Mouse (Mus musculus) Patski (cell line): ENCODE measurements at regions not wholly inside any gene's neighbourhood (a gene's known extent, or its start where the extent isn't known, plus 50 kb on each side); places are given as distances from the start of the nearest gene placed in this dataset.

Experiments
- ATAC-seq: fragments of 100-300 bp; one replicate; pipeline ENCODE4 v1.8.0; 2021
- CTCF ChIA-PET: fragments of 350-600 bp; sonication (Branson Sonifier 250); formaldehyde crosslinking; loops from one replicate; lab custom pipeline; 2022; ENCODE audit warnings: inconsistent platforms; lab: Charles Lee
- POLR2A ChIA-PET: fragments of 350-600 bp; sonication (Branson Sonifier 250); formaldehyde crosslinking; loops from one replicate; lab custom pipeline; 2022; ENCODE audit warnings: antibody characterized with exemption, inconsistent platforms; lab: Charles Lee
- DNase-seq: peaks from one replicate; pipeline ENCODE4 v3.0.0-alpha.2; 2011; ENCODE audit warnings: low read depth, low spot score
- H3K27me3 ChIP-seq: fragments of 371-371 bp; one replicate; pipeline ENCODE4 v1.5.1; 2021
- CTCF ChIP-seq: fragments of 100-300 bp; IDR thresholded peaks from one replicate; pipeline ENCODE4 v1.5.1; 2021
- in situ Hi-C: fragments of 300-500 bp; cut with MboI; formaldehyde crosslinking; loops from 3 replicates; pipeline ENCODE4 v1.11.1; 2018; ENCODE audit warnings: low pct_unique_long_range_greater_than_20kb, mixed read lengths

DNA sequence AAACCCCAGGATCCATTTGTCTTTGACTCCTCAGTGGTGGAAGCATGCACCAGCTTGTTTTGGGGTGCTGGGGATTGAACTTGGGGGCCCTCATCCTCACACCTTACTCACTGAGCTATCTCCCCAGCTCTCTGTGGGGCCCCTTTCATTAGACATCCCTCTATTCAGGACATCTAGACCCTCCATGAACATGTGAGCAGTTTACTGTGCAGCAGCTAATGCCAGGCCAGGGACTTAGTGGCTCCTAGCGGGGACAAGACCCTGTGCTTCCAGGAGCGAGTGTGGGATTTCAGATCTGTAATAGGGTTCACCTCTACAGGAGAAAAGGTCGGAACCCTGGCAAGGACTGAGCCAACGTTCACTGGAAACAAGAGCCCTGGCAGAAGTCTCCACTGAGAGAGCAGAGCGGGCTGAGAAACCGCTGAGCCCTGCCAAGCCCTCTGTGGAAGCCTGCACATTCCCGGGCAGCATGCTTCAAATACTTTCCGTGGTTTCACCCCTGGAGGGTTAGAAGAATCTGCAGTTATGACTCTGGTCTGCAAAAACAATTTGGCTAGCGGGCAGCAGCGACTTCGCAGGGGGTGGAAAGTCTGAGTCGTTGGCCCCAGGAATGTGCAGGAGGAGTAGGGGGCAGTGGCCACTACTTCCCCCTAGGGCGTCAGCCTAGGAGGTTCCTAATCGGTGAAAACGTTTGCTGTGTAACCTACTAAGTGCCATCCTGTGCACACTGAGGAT, 125.6 kb downstream of the Smad6 start:
- in situ Hi-C loops = no loop called here
- ChIA-PET CTCF (interaction anchor here (1.4 kb wide), 1 partner anchor 10 kb away, joined by 5 read pairs; no protein-coding TSS in a partner anchor), POLR2A (interaction anchor here (0.9 kb wide), 1 partner anchor 12 kb away, joined by 3 read pairs; no protein-coding TSS in a partner anchor)
- no peak for TF ChIP-seq CTCF
- DNase-seq (peak; percentile 97), ATAC-seq (peak; percentile 95)
- no peaks in the 10 kb centered on the region for H3K27me3 ChIP-seq

DNA sequence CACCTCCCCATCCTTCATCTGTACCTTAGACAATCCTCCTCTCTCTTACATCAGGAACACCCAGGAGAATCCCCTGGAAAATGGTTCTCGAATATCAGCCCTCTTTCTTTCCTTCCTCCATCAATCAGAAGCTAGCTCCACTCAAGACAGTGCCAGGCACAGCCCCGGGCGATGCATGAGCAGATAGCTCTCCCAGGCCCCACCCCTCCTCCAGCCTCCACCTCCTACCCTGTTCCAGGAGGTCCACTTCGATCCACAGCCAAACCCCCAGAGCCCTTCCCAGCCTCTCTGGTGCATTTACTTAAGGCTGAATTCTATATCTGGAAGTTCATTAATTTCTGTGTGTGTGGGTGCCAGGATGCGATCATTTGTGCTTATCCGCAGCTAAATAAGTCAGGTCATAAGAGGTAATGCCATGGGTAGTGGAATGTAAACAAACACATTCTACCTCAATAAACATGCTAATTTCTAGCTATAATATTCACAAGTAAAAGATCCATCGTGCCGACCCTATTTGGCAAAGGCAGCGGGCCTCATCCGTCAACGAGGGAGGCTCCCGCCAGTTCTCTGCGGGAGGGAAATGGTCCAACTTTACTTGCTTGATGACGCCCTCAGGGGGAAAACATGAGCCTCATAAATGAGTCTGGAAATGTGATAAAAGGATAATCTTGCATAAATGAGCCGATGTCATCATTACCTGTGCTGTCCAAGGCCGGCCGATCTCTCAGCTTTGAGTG, 129.5 kb downstream of the Smad6 start:
- in situ Hi-C loops = no loop called here
- ATAC-seq = no peak
- ChIA-PET POLR2A (no interaction called here), CTCF (interaction anchor here (1.8 kb wide), 1 partner anchor 17 kb away, joined by 3 read pairs; no protein-coding TSS in a partner anchor)
- DNase-seq = no peak
- TF ChIP-seq CTCF = no peak
- H3K27me3 ChIP-seq = no peaks in the 10 kb centered on the region

DNA sequence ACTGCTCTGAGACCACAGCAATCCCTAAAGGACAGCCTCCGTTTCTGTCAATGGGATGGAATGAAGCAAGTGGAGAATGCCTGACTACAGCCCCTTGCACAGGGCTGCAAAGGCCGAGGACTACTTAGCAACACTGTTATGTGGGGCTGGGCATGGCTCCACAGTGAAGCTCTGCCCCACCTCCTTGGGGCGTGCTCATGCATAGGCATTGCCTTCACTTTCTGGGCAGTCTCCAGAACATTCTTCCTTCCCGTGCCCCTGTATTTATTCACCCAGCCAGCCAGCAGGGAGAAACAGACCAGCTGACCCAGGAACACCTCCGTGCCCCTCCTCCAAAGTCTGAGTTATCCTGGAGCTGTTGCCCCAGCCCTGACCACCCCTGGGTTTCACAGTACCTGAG, 131.1 kb downstream of the Smad6 start:
- DNase-seq = no peak
- no peak for TF ChIP-seq CTCF
- H3K27me3 ChIP-seq = no peaks in the 10 kb centered on the region
- in situ Hi-C loops = no loop called here
- POLR2A ChIA-PET = no interaction called here
- CTCF ChIA-PET = interaction anchor here (1.8 kb wide), 1 partner anchor 18 kb away, joined by 3 read pairs; no protein-coding TSS in a partner anchor
- ATAC-seq = no peak

DNA sequence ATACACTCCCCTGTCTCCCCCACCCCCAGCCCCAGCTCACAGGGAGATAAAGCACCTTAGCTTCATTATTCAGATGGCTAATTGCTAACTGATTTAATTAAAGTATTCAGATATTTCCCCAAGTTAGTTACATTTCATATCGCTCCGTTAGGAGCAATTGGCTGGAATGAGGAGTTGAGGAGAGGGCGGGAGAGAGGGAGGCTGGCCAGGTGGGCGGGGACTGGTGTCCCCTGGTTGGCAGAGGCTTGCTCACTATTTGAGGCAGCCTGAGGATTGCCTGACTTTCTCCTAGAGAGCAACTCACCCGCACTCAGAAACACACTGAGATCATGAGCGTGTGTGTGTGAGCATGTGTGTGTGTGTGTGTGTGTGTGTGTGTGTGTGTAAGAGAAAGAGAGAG, 131.8 kb upstream of the Smad3 start:
- in situ Hi-C loops = no loop called here
- ChIA-PET CTCF (no interaction called here), POLR2A (no interaction called here)
- no peak for ATAC-seq
- no peak for TF ChIP-seq CTCF
- no peak for DNase-seq
- no peaks in the 10 kb centered on the region for H3K27me3 ChIP-seq

DNA sequence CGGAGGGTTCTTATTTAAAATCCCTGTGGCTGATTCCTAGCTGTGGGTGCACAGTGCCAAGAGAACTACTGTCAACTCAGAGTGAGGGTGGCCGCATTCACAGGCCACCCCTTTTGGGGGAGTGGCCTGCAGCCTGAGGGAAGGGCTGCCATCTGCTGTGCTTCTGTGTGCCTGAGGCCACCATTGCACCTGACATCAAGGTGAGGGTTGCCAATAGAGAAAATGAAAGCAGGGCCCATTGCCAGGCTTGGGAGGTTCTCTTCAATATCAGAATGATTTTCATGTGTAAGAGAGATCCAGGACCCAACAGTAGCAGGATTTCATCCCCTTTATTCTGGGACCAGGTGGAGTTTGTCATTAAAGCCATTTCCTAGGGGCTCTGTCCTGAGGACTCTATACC, 127.2 kb upstream of the Smad3 start:
- POLR2A ChIA-PET = no interaction called here
- no peak for TF ChIP-seq CTCF
- DNase-seq = no peak
- ATAC-seq = no peak
- H3K27me3 ChIP-seq = no peaks in the 10 kb centered on the region
- CTCF ChIA-PET = no interaction called here
- in situ Hi-C loops = no loop called here

DNA sequence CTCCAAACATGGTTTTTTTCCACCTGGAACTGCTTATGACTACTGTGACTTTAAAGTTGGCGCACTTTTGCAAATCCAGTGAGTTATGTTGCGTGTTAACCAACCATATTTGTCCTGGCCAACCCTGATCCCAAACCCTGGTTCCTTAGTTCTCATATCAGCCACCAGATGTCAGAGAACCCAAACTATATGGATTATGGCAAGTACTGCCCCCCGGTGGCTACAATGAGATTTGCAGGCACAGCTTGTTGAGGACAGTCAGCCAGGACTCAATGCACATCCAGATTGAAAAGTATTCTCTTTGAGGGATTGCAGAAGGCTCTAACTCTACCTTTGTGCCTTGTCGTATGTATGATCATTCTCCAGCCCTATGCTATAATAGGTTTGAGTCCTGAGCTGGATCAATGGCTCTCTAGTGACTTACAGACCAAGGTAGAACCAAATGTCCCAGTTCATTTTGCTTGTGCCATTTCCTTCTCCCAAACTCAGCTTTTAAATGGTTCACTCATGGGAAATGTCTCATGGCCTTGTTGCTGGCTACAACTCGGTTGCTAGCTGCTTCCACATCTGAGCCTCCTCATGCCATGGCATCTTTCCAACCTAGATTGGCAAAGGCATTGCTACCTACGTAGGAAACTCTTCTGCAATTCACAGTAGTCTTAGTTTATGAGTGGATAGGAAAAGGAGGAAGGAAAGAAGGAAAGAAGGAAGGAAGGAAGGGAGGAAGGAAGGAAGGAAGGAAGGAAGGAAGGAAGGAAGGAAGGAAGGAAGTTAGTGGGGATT, 126.1 kb upstream of the Smad3 start:
- ATAC-seq (no peak), DNase-seq (no peak)
- in situ Hi-C loops = no loop called here
- peak; percentile 81 for TF ChIP-seq CTCF
- POLR2A ChIA-PET = no interaction called here
- CTCF ChIA-PET = no interaction called here
- no peaks in the 10 kb centered on the region for H3K27me3 ChIP-seq

DNA sequence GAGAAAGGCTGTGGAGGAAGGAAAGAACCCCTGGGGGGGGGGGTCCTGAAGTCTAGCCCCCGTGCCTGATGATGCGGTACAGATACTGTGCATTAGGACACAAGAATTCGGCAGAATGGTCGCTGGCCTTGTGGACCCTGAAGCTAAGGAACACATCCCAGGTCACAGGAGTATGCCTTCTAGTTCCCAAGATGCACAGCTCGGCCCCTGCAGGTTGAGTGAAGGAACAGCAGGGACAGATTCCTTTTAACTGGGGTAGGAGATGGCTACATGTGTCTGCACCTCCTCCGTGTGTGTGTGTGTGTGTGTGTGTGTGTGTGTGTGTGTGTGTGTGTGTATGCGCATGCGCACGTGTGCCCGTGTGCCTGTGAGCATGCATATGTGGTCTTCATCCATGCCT, 123.9 kb upstream of the Smad3 start:
- DNase-seq (no peak), ATAC-seq (no peak)
- ChIA-PET POLR2A (no interaction called here), CTCF (interaction anchor here (1.6 kb wide), 1 partner anchor 13 kb away, joined by 4 read pairs; no protein-coding TSS in a partner anchor)
- TF ChIP-seq CTCF = no peak
- H3K27me3 ChIP-seq = no peaks in the 10 kb centered on the region
- in situ Hi-C loops = no loop called here

DNA sequence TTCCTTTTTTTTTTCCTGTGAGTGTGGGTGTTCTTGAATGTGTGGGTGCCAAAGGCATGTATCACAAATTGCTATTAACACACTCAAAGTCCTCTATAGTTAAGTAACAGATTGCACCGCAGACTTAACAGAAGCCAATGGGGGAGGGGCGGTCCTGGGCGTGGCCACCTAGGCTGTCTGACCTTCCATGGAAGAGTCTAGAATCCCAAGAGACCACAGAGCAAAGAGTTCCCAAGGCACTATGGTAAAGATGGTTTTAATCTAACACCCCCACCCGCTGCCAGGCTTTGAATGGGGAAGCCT, 123.4 kb upstream of the Smad3 start:
- DNase-seq (no peak), ATAC-seq (no peak)
- no peak for TF ChIP-seq CTCF
- POLR2A ChIA-PET = no interaction called here
- in situ Hi-C loops = no loop called here
- H3K27me3 ChIP-seq = no peaks in the 10 kb centered on the region
- CTCF ChIA-PET = interaction anchor here (1.1 to 1.6 kb wide), 2 partner anchors 13 to 28 kb away, joined by 4 read pairs; no protein-coding TSS in a partner anchor

DNA sequence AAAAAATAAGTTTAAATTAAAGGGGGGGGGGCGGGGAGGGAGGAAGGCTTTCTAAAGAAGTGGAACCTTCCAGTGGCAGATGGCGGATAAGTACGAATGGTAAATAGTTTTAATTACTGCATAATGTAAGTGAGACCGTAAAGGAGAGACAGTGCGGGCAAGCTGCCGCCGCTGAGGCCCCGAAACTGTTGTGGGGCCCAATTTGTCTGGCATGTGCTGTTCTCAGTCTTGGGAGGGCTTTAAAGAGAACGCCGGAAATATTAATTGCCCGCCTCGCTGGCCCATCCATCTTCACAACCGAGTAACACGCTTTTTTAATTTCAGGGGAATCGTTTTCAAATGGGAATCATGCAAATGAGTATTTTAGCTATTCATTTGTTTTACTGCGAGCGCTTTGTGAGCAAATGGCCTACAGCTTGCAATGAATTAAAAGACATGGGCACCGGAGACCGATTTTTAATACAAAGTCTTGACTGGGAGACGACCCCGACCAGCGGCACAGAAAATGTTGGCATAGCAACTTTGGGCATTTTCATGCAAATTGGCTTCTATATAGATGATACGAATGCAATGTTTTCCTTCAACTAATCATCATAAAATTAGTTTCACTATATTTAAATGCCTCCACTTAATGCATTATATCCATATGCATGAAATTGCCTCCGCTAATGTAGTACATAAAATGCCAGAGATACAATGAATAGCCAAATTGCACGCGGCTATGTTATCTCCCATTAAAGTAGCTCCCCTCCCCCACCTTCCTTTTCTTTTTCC, 122.9 kb upstream of the Smad3 start:
- no peak for TF ChIP-seq CTCF
- in situ Hi-C loops = no loop called here
- DNase-seq = no peak
- CTCF ChIA-PET = interaction anchor here (1.1 to 1.6 kb wide), 2 partner anchors 14 to 29 kb away, joined by 4 read pairs; no protein-coding TSS in a partner anchor
- POLR2A ChIA-PET = no interaction called here
- H3K27me3 ChIP-seq = no peaks in the 10 kb centered on the region
- ATAC-seq = no peak
